Mouse (Mus musculus): ENCODE measurements at regions not wholly inside any gene's neighbourhood (a gene's known extent, or its start where the extent isn't known, plus 50 kb on each side); places are given as distances from the start of the nearest gene placed in this dataset.

DNA sequence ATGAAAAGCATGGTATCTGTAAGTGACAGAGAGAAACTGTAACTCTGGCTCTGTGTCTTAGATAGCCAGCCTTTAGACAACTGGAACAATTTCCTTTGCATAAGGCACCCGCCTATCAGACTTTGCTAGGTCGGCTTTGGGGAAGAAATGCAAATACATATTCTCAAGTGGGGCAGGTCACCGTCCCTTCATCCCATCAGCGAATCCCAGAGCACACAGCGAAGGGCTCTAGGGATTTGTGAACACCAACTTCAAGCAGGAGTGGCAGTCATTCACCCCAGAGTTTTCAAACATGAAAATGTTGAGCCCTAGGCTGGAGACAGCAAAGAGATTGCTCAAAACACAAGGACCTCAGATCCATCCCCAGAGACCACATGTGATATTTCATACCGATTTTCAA lies 534.5 kb upstream of the Atp11b start:
- TF ChIP-seq CTCF (IDR thresholded peaks at IDR 0.05; ENCODE audit: borderline replicate concordance, insufficient read depth, low read length) (no peak), POLR2A (IDR thresholded peaks at IDR 0.05; ENCODE audit: low read depth, low read length) (no peak)
